Mouse (Mus musculus) CH12.LX (cell line): ENCODE data around the gene Polr3gl. TPM values are rescaled to one million over a fixed set of nuclear protein-coding genes. Genes with fewer than 3 reads are reported as not detected.

Source experiments
- DNase-seq: peaks from one replicate; pipeline ENCODE4 v3.0.0-alpha.2; 2013; ENCODE audit errors: extremely low read depth
- H3K27ac ChIP-seq: 2 replicates; pipeline ENCODE4 v1.5.1; 2012; ENCODE audit warnings: low read depth, mild to moderate bottlenecking, control low read depth, moderate library complexity; ENCODE audit not compliant: insufficient read depth
- H3K27me3 ChIP-seq: replicated peaks from 2 replicates; pipeline ENCODE3; 2012; ENCODE audit warnings: inconsistent platforms
- H3K36me3 ChIP-seq, 2 experiments: replicated peaks in 1 of 2; 2 replicates each; pipeline versions ENCODE3 to v1.6.1; 2012; ENCODE audit warnings: inconsistent platforms in 1 of 2, low read length in 1 of 2, mild to moderate bottlenecking in 1 of 2, mixed read lengths in 1 of 2, moderate library complexity in 1 of 2; ENCODE audit not compliant: control insufficient read depth in 1 of 2, insufficient read depth in 1 of 2
- H3K4me1 ChIP-seq, 2 experiments: 2 replicates each; pipeline ENCODE4 v1.6.1; 2012; ENCODE audit warnings: inconsistent platforms in 1 of 2, moderate library complexity in 1 of 2; ENCODE audit not compliant: insufficient read depth in 2 of 2, control insufficient read depth in 1 of 2
- H3K4me2 ChIP-seq: 2 replicates; pipeline ENCODE4 v1.6.1; 2012; ENCODE audit warnings: low read depth, mild to moderate bottlenecking, control low read depth; ENCODE audit not compliant: poor library complexity, insufficient read depth, severe bottlenecking
- H3K4me3 ChIP-seq, 3 experiments: fragments of 150-350 bp in 1 of 3; sonication (generic) in 1 of 3; replicated peaks in 1 of 3; 2 replicates each; pipeline versions ENCODE3 to v1.5.1; 2011 to 2012; ENCODE audit warnings: low read depth in 2 of 3, low read length in 2 of 3, mild to moderate bottlenecking in 2 of 3, moderate library complexity in 2 of 3, control low read depth in 1 of 3, improper control_type of control experiment in 1 of 3, inconsistent platforms in 1 of 3, mixed read lengths in 1 of 3; ENCODE audit not compliant: poor library complexity in 1 of 3
- H3K79me2 ChIP-seq: replicated peaks from 2 replicates; pipeline ENCODE4 v1.6.1; 2012; ENCODE audit warnings: mild to moderate bottlenecking, moderate library complexity; ENCODE audit not compliant: control insufficient read depth, poor library complexity, insufficient read depth, severe bottlenecking; ENCODE audit errors: extremely low read depth
- H3K9ac ChIP-seq: 2 replicates; pipeline ENCODE4 v1.6.1; 2012; ENCODE audit warnings: low read depth, mild to moderate bottlenecking, control low read depth, moderate library complexity; ENCODE audit not compliant: insufficient read depth
- H3K9me3 ChIP-seq: replicated peaks from 2 replicates; pipeline ENCODE3; 2012; ENCODE audit warnings: low read length, inconsistent platforms, mixed read lengths
- BHLHE40 ChIP-seq: IDR thresholded peaks from 2 replicates; pipeline ENCODE4 v1.6.1; 2011; ENCODE audit warnings: mild to moderate bottlenecking, low read depth, low read length, improper control_type of control experiment
- CHD1 ChIP-seq: IDR thresholded peaks from 2 replicates; pipeline ENCODE4 v1.6.1; 2012; ENCODE audit warnings: low read depth, low read length, improper control_type of control experiment, inconsistent platforms
- CHD2 ChIP-seq: IDR thresholded peaks from 2 replicates; pipeline ENCODE4 v1.6.1; 2011; ENCODE audit warnings: low read length, improper control_type of control experiment
- CTCF ChIP-seq, 2 experiments: IDR thresholded peaks in 1 of 2; conservative IDR thresholded peaks in 1 of 2; 2 replicates each; pipeline ENCODE4 v1.5.1; 2011 to 2012; ENCODE audit warnings: low read depth in 2 of 2, low read length in 2 of 2, improper control_type of control experiment in 1 of 2, inconsistent platforms in 1 of 2, mild to moderate bottlenecking in 1 of 2, moderate library complexity in 1 of 2
- E2F4 ChIP-seq: IDR thresholded peaks from 2 replicates; pipeline ENCODE4 v1.6.1; 2011; ENCODE audit warnings: low read depth, low read length, improper control_type of control experiment; ENCODE audit not compliant: insufficient replicate concordance
- ELF1 ChIP-seq: IDR thresholded peaks from 2 replicates; pipeline ENCODE4 v1.6.1; 2014; ENCODE audit warnings: low read depth, mild to moderate bottlenecking, inconsistent platforms, low read length, improper control_type of control experiment
- EP300 ChIP-seq: IDR thresholded peaks from 2 replicates; pipeline ENCODE4 v1.6.1; 2011; ENCODE audit warnings: low read length, improper control_type of control experiment
- ETS1 ChIP-seq: conservative IDR thresholded peaks from 2 replicates; pipeline ENCODE4 v1.6.1; 2012; ENCODE audit warnings: low read depth, mild to moderate bottlenecking, inconsistent platforms, low read length, improper control_type of control experiment, moderate library complexity
- GABPA ChIP-seq: IDR thresholded peaks from 2 replicates; pipeline ENCODE4 v1.6.1; 2012; ENCODE audit warnings: low read depth, low read length, improper control_type of control experiment, inconsistent platforms; ENCODE audit not compliant: insufficient replicate concordance
- HCFC1 ChIP-seq: IDR thresholded peaks from 2 replicates; pipeline ENCODE4 v1.6.1; 2012; ENCODE audit warnings: low read depth, mild to moderate bottlenecking, inconsistent platforms, low read length, improper control_type of control experiment
- IRF4 ChIP-seq: IDR thresholded peaks from 2 replicates; pipeline ENCODE4 v1.6.1; 2014; ENCODE audit warnings: low read depth, mild to moderate bottlenecking, inconsistent platforms, low read length, improper control_type of control experiment
- JUN ChIP-seq: IDR thresholded peaks from 2 replicates; pipeline ENCODE4 v1.6.1; 2011; ENCODE audit warnings: low read depth, mild to moderate bottlenecking, low read length, improper control_type of control experiment, moderate library complexity; ENCODE audit not compliant: insufficient read depth
- JUND ChIP-seq: conservative IDR thresholded peaks from 2 replicates; pipeline ENCODE4 v1.6.1; 2011; ENCODE audit warnings: low read depth, low read length, improper control_type of control experiment
- KAT2A ChIP-seq: IDR thresholded peaks from 2 replicates; pipeline ENCODE4 v1.6.1; 2012; ENCODE audit warnings: low read length, improper control_type of control experiment, inconsistent platforms; ENCODE audit not compliant: insufficient replicate concordance
- MAFK ChIP-seq: IDR thresholded peaks from 2 replicates; pipeline ENCODE4 v1.6.1; 2011; ENCODE audit warnings: low read length, improper control_type of control experiment; ENCODE audit not compliant: insufficient replicate concordance
- MAX ChIP-seq: IDR thresholded peaks from 2 replicates; pipeline ENCODE4 v1.6.1; 2011; ENCODE audit warnings: low read length, improper control_type of control experiment
- MAZ ChIP-seq: IDR thresholded peaks from 2 replicates; pipeline ENCODE4 v1.6.1; 2012; ENCODE audit warnings: low read depth, mild to moderate bottlenecking, inconsistent platforms, low read length, improper control_type of control experiment, moderate library complexity
- MEF2A ChIP-seq: IDR thresholded peaks from 2 replicates; pipeline ENCODE4 v1.6.1; 2014; ENCODE audit warnings: low read depth, mild to moderate bottlenecking, inconsistent platforms, low read length, improper control_type of control experiment, borderline replicate concordance
- MXI1 ChIP-seq: IDR thresholded peaks from 2 replicates; pipeline ENCODE4 v1.6.1; 2011; ENCODE audit warnings: mild to moderate bottlenecking, low read depth, low read length, improper control_type of control experiment
- MYC ChIP-seq: IDR thresholded peaks from 2 replicates; pipeline ENCODE4 v1.6.1; 2011; ENCODE audit warnings: low read depth, mild to moderate bottlenecking, improper control_type of control experiment, low read length
- NELFE ChIP-seq: IDR thresholded peaks from 2 replicates; pipeline ENCODE4 v1.6.1; 2011; ENCODE audit warnings: low read depth, low read length, improper control_type of control experiment
- NRF1 ChIP-seq: IDR thresholded peaks from 2 replicates; pipeline ENCODE4 v1.6.1; 2014; ENCODE audit warnings: low read depth, mild to moderate bottlenecking, inconsistent platforms, low read length, improper control_type of control experiment, moderate library complexity
- PAX5 ChIP-seq: IDR thresholded peaks from 2 replicates; pipeline ENCODE4 v1.6.1; 2012; ENCODE audit warnings: low read length, inconsistent platforms, mixed read lengths
- POLR2A ChIP-seq: IDR thresholded peaks from 2 replicates; pipeline ENCODE4 v1.6.1; 2011; ENCODE audit warnings: low read depth, mild to moderate bottlenecking, improper control_type of control experiment, low read length
- POLR2AphosphoS2 ChIP-seq: IDR thresholded peaks from 2 replicates; pipeline ENCODE4 v1.6.1; 2011; ENCODE audit warnings: low read depth, low read length, improper control_type of control experiment
- RAD21 ChIP-seq: IDR thresholded peaks from 2 replicates; pipeline ENCODE4 v1.6.1; 2011; ENCODE audit warnings: low read depth, mild to moderate bottlenecking, low read length, improper control_type of control experiment, moderate library complexity
- RCOR1 ChIP-seq: conservative IDR thresholded peaks from 2 replicates; pipeline ENCODE4 v1.6.1; 2012; ENCODE audit warnings: low read depth, mild to moderate bottlenecking, inconsistent platforms, low read length, improper control_type of control experiment
- SIN3A ChIP-seq: IDR thresholded peaks from 2 replicates; pipeline ENCODE4 v1.6.1; 2012; ENCODE audit warnings: low read length, improper control_type of control experiment, inconsistent platforms
- TBP ChIP-seq: conservative IDR thresholded peaks from 2 replicates; pipeline ENCODE4 v1.6.1; 2011; ENCODE audit warnings: low read depth, low read length, improper control_type of control experiment
- TCF12 ChIP-seq: IDR thresholded peaks from 2 replicates; pipeline ENCODE4 v1.6.1; 2014; ENCODE audit warnings: low read depth, mild to moderate bottlenecking, inconsistent platforms, low read length, improper control_type of control experiment
- UBTF ChIP-seq: IDR thresholded peaks from 2 replicates; pipeline ENCODE4 v1.6.1; 2012; ENCODE audit warnings: low read depth, mild to moderate bottlenecking, inconsistent platforms, low read length, improper control_type of control experiment, moderate library complexity
- USF1 ChIP-seq: IDR thresholded peaks from 2 replicates; pipeline ENCODE4 v1.6.1; 2014; ENCODE audit warnings: low read depth, mild to moderate bottlenecking, inconsistent platforms, low read length, improper control_type of control experiment
- USF2 ChIP-seq: conservative IDR thresholded peaks from 2 replicates; pipeline ENCODE4 v1.6.1; 2011; ENCODE audit warnings: low read depth, low read length, improper control_type of control experiment
- ZC3H11A ChIP-seq: IDR thresholded peaks from 2 replicates; pipeline ENCODE4 v1.6.1; 2012; ENCODE audit warnings: low read depth, mild to moderate bottlenecking, inconsistent platforms, low read length, improper control_type of control experiment
- ZKSCAN1 ChIP-seq: IDR thresholded peaks from 2 replicates; pipeline ENCODE4 v1.6.1; 2012; ENCODE audit warnings: low read depth, inconsistent platforms, low read length, improper control_type of control experiment, borderline replicate concordance
- ZMIZ1 ChIP-seq: IDR thresholded peaks from 2 replicates; pipeline ENCODE4 v1.6.1; 2012; ENCODE audit warnings: low read depth, mild to moderate bottlenecking, inconsistent platforms, low read length, improper control_type of control experiment
- ZNF384 ChIP-seq: IDR thresholded peaks from 2 replicates; pipeline ENCODE4 v1.6.1; 2012; ENCODE audit warnings: low read depth, low read length, improper control_type of control experiment, inconsistent platforms
- dilution Hi-C: fragments of 300-500 bp; cut with MboI; formaldehyde crosslinking; loops from 2 replicates; pipeline ENCODE4 v1.14.3; 2020; ENCODE audit warnings: low sequenced_read_pairs; ENCODE audit not compliant: extremely low pct_unique_long_range_greater_than_20kb, extremely low pct_ligation_motif_present
- in situ Hi-C: fragments of 300-500 bp; cut with MboI; formaldehyde crosslinking; loops from 3 replicates; pipeline ENCODE4 v1.14.3; 2019; ENCODE audit warnings: low sequenced_read_pairs, low pct_ligation_motif_present, low pct_unique_long_range_greater_than_20kb, mixed read lengths
- polyA plus RNA-seq: library from polyadenylated mRNA; unstranded; fragments of >175 nt; gene quantifications from 2 replicates; pipeline ENCODE4 v1.2.1, GENCODE M21; 2012; ENCODE audit warnings: low read depth; ENCODE audit not compliant: insufficient read length
- total RNA-seq, 2 experiments: library from RNA; depleted of rRNA; stranded (reverse); fragments of 300-350 nt in 1 of 2; fragments of >200 nt in 1 of 2; gene quantifications; 2 replicates each; pipeline ENCODE4 v1.2.3; 2012 to 2014

Gene Polr3gl
- 10.4 and 13.7 TPM in 2 replicates for total RNA-seq (2012; rRNA removed)
- 15.7 and 16.6 TPM in 2 replicates for total RNA-seq (2014; rRNA removed)
- polyA plus RNA-seq = 18.8 and 28.4 TPM in 2 replicates

- Histone ChIP-seq H3K9me3 (peaks cover 14% of the 10 kb centered on the region), H3K9ac (peak within 1 kb of the TSS; percentile 85), H3K27me3 (no peaks in the 10 kb centered on the region), H3K79me2 (no peaks in the 10 kb centered on the region), H3K36me3 (peaks cover 0 to 8% of the 10 kb centered on the region in 2 experiments), H3K4me1 (peaks cover 0 to 10% of the 10 kb centered on the region in 2 experiments; a peak in 1 of 4 replicates), H3K4me2 (peak within 1 kb of the TSS; percentile 95), H3K4me3 (peak within 1 kb of the TSS; percentile 52 to 67 (median 61)), H3K27ac (peak within 1 kb of the TSS; percentile 41)
- dilution Hi-C loops (no loop called here), in situ Hi-C loops (loop anchor here (5.0 kb wide), 1 partner anchor 38 kb away; no protein-coding TSS in a partner anchor)
- peak; percentile 97 for DNase-seq
- TF ChIP-seq MAFK (no peak), MAX (peak; percentile 81), EP300 (0 out of 2 replicates have a peak, but pooled peaks have one; percentile 12), CTCF (conservative IDR thresholded peaks at IDR 0.05 in 1 of 2, IDR thresholded peaks at IDR 0.05 in 1 of 2; ENCODE audit: low read depth in 2 of 2, low read length in 2 of 2) (peak in 1 of 2 experiments; percentile 38; a peak in 2 of 4 replicates), USF1 (no peak), KAT2A (no peak), USF2 (no peak), IRF4 (0 out of 2 replicates have a peak, but pooled peaks have one; percentile 10), SIN3A (peak; percentile 1; the same call in 1 of the 2 replicates), ELF1 (peak; percentile 82), E2F4 (0 out of 2 replicates have a peak, but pooled peaks have one; percentile 11), ZNF384 (no peak), NRF1 (peak; percentile 66), BHLHE40 (no peak; the same call in 1 of the 2 replicates), UBTF (0 out of 2 replicates have a peak, but pooled peaks have one; percentile 7), MYC (peak; percentile 62), CHD2 (peak; percentile 75; the same call in 1 of the 2 replicates), JUN (no peak), ZC3H11A (no peak), PAX5 (no peak), MAZ (peak; percentile 56; the same call in 1 of the 2 replicates), GABPA (no peak), TBP (peak; percentile 61), MEF2A (peak; percentile 0; the same call in 1 of the 2 replicates), JUND (no peak), RCOR1 (no peak), ZKSCAN1 (no peak), ZMIZ1 (peak; percentile 65; the same call in 1 of the 2 replicates), NELFE (peak; percentile 55), TCF12 (peak; percentile 72; the same call in 1 of the 2 replicates), HCFC1 (peak; percentile 40), POLR2AphosphoS2 (peak; percentile 50; the same call in 1 of the 2 replicates), POLR2A (peak; percentile 75), CHD1 (no peak), RAD21 (no peak; the same call in 1 of the 2 replicates), ETS1 (no peak), MXI1 (0 out of 2 replicates have a peak, but pooled peaks have one; percentile 46)
Observed at GRCm38 (mm10) chr3:96593790-96594560, at the start of gene Polr3gl. Gene Polr3gl (minus strand): TSS chr3:96594181.
